Mouse (Mus musculus) midbrain, embryonic 10.5 days (tissue): ENCODE results near the gene Dedd2. TPM values are rescaled to one million over a fixed set of nuclear protein-coding genes. Genes with fewer than 3 reads are reported as not detected.
A peak's percentile ranks its signal among the peaks of the same experiment; 100 is the strongest.

Experiments used
- DNase-seq: peaks from one replicate; pipeline ENCODE4 v3.0.0-alpha.2; 2017; ENCODE audit warnings: low spot score
- H3K27ac ChIP-seq: fragments of 300-500 bp; sonication (generic); replicated peaks from 2 replicates; pipeline ENCODE4 v1.5.1; 2016; ENCODE audit warnings: mild to moderate bottlenecking
- H3K27me3 ChIP-seq: fragments of 300-500 bp; sonication (generic); 2 replicates; pipeline ENCODE4 v1.6.1; 2016; ENCODE audit warnings: low read depth, mild to moderate bottlenecking; ENCODE audit not compliant: poor library complexity, severe bottlenecking
- H3K36me3 ChIP-seq: fragments of 300-500 bp; sonication (generic); 2 replicates; pipeline ENCODE4 v1.6.1; 2016; ENCODE audit warnings: mild to moderate bottlenecking, moderate library complexity
- H3K4me1 ChIP-seq: fragments of 300-500 bp; sonication (generic); 2 replicates; pipeline ENCODE4 v1.6.1; 2016
- H3K4me3 ChIP-seq: fragments of 300-500 bp; sonication (generic); 2 replicates; pipeline ENCODE4 v1.5.1; 2016; ENCODE audit warnings: mild to moderate bottlenecking, moderate library complexity
- H3K9me3 ChIP-seq: fragments of 300-500 bp; sonication (generic); replicated peaks from 2 replicates; pipeline ENCODE4 v1.6.1; 2016; ENCODE audit warnings: mild to moderate bottlenecking
- WGBS: fragments of 180-500 bp; shearing (Covaris S2); methylation state at CpG from one replicate; pipeline ENCODE4 v1.1.7; 2016; 5-methylcytosine and 5-hydroxymethylcytosine counted together
- polyA plus RNA-seq: library from polyadenylated mRNA; unstranded; fragments of >200 nt; fragmentation: Nextera tagmentation; extraction: Ambion mirVana; gene quantifications from 2 replicates; pipeline ENCODE4 v1.2.1, GENCODE M21; 2016

Dedd2 gene
- polyA plus RNA-seq, 1 experiment from 2014 or later, result 8.4 TPM

- H3K4me1 ChIP-seq, result peaks cover 55% of the 10 kb centered on the region
- peak within 1 kb of the TSS; percentile 90 for H3K27ac ChIP-seq
- no peaks in the 10 kb centered on the region for H3K27me3 ChIP-seq
- H3K4me3 ChIP-seq, result peak within 1 kb of the TSS; percentile 81
- under 1% methylated on average over 44 of the region's 45 CpGs for WGBS
- peaks cover 31% of the 10 kb centered on the region for H3K36me3 ChIP-seq
- peak; percentile 98 for DNase-seq
- no peaks in the 10 kb centered on the region for H3K9me3 ChIP-seq
Measured at GRCm38 (mm10) chr7:25221102-25221883, 878 bp upstream of the Dedd2 start, which contains the start of gene Zfp526. Zfp526 (plus strand) TSS chr7:25221425.

GRCm38 (mm10) chr7:25219756-25220456, 509 bp downstream of the Dedd2 start:
- DNase-seq, result peak; percentile 92
- peak overlapping the region; percentile 90 for H3K27ac ChIP-seq
- H3K27me3 ChIP-seq, result no peaks in the 10 kb centered on the region
- 3% methylated on average over 31 of the region's 31 CpGs for WGBS
- no peaks in the 10 kb centered on the region for H3K9me3 ChIP-seq
- peaks cover 23% of the 10 kb centered on the region for H3K36me3 ChIP-seq
- peak overlapping the region; percentile 81 for H3K4me3 ChIP-seq
- H3K4me1 ChIP-seq, result peaks cover 55% of the 10 kb centered on the region

- WGBS, result under 1% methylated on average over 16 of the region's 16 CpGs
- Histone ChIP-seq H3K36me3 (peaks cover 18% of the 10 kb centered on the region), H3K4me1 (peaks cover 55% of the 10 kb centered on the region), H3K9me3 (no peaks in the 10 kb centered on the region), H3K4me3 (peak overlapping the region; percentile 81), H3K27ac (peak overlapping the region; percentile 90), H3K27me3 (no peaks in the 10 kb centered on the region)
- DNase-seq, result no peak
Measured at GRCm38 (mm10) chr7:25219416-25219750, 1.0 kb downstream of the Dedd2 start.

- Histone ChIP-seq H3K4me1 (peaks cover 55% of the 10 kb centered on the region), H3K9me3 (no peaks in the 10 kb centered on the region), H3K4me3 (peak overlapping the region; percentile 81), H3K36me3 (peaks cover 15% of the 10 kb centered on the region), H3K27ac (peak overlapping the region; percentile 90), H3K27me3 (no peaks in the 10 kb centered on the region)
- DNase-seq, result peak; percentile 85
- WGBS, result under 1% methylated on average over 53 of the region's 53 CpGs
Measured at GRCm38 (mm10) chr7:25218705-25219415, 1.6 kb downstream of the Dedd2 start.

- WGBS, result 67% methylated on average over 12 of the region's 12 CpGs
- H3K36me3 ChIP-seq, result peaks cover 11% of the 10 kb centered on the region; the same call in 1 of the 2 replicates
- peaks cover 52% of the 10 kb centered on the region for H3K4me1 ChIP-seq
- no peak for DNase-seq
- H3K4me3 ChIP-seq, result 0 out of 2 replicates have a peak overlapping the region, but pooled peaks have one; percentile 81
- no peaks in the 10 kb centered on the region for H3K9me3 ChIP-seq
- H3K27ac ChIP-seq, result no peak overlapping the region
- no peaks in the 10 kb centered on the region for H3K27me3 ChIP-seq
Measured at GRCm38 (mm10) chr7:25217653-25218395, 2.6 kb downstream of the Dedd2 start.

- H3K4me1 ChIP-seq, result peaks cover 18% of the 10 kb centered on the region
- no peak for DNase-seq
- WGBS, result 92% methylated on average over 2 of the region's 2 CpGs
- H3K27ac ChIP-seq, result no peak overlapping the region
- H3K4me3 ChIP-seq, result no peak overlapping the region
- H3K27me3 ChIP-seq, result no peaks in the 10 kb centered on the region
- H3K36me3 ChIP-seq, result peaks cover 37% of the 10 kb centered on the region
- H3K9me3 ChIP-seq, result 0 out of 2 replicates have a peak, but pooled peaks cover 4% of the 10 kb centered on the region
Measured at GRCm38 (mm10) chr7:25214172-25214571, 6.2 kb downstream of the Dedd2 start.

- no peak overlapping the region for H3K4me3 ChIP-seq
- WGBS, result 89% methylated on average over 3 of the region's 3 CpGs
- H3K27me3 ChIP-seq, result no peaks in the 10 kb centered on the region
- H3K9me3 ChIP-seq, result 0 out of 2 replicates have a peak, but pooled peaks cover 4% of the 10 kb centered on the region
- H3K4me1 ChIP-seq, result peaks cover 7% of the 10 kb centered on the region
- no peak for DNase-seq
- no peak overlapping the region for H3K27ac ChIP-seq
- H3K36me3 ChIP-seq, result peaks cover 46% of the 10 kb centered on the region
Measured at GRCm38 (mm10) chr7:25213099-25213498, 7.3 kb downstream of the Dedd2 start.

GRCm38 (mm10) chr7:25210482-25210881, 9.9 kb downstream of the Dedd2 start:
- no peak overlapping the region for H3K27ac ChIP-seq
- DNase-seq, result no peak
- no peaks in the 10 kb centered on the region for H3K4me1 ChIP-seq
- H3K4me3 ChIP-seq, result no peak overlapping the region
- H3K36me3 ChIP-seq, result peaks cover 51% of the 10 kb centered on the region
- no peaks in the 10 kb centered on the region for H3K27me3 ChIP-seq
- WGBS, result 87% methylated on average over 4 of the region's 4 CpGs
- 0 out of 2 replicates have a peak, but pooled peaks cover 4% of the 10 kb centered on the region for H3K9me3 ChIP-seq

GRCm38 (mm10) chr7:25209161-25209622, 11.2 kb downstream of the Dedd2 start:
- H3K4me3 ChIP-seq, result no peak overlapping the region
- H3K4me1 ChIP-seq, result no peaks in the 10 kb centered on the region
- 0 out of 2 replicates have a peak, but pooled peaks cover 4% of the 10 kb centered on the region for H3K9me3 ChIP-seq
- no peak overlapping the region for H3K27ac ChIP-seq
- H3K27me3 ChIP-seq, result no peaks in the 10 kb centered on the region
- 77% methylated on average over 3 of the region's 3 CpGs for WGBS
- no peak for DNase-seq
- H3K36me3 ChIP-seq, result peaks cover 50% of the 10 kb centered on the region

- DNase-seq, result no peak
- Histone ChIP-seq H3K4me1 (no peaks in the 10 kb centered on the region), H3K27me3 (no peaks in the 10 kb centered on the region), H3K27ac (no peak overlapping the region), H3K4me3 (no peak overlapping the region), H3K36me3 (peaks cover 62% of the 10 kb centered on the region), H3K9me3 (0 out of 2 replicates have a peak, but pooled peaks cover 4% of the 10 kb centered on the region)
- WGBS, result 89% methylated on average over 16 of the region's 16 CpGs
Measured at GRCm38 (mm10) chr7:25206094-25206830, 14.2 kb downstream of the Dedd2 start.

- no peak overlapping the region for H3K4me3 ChIP-seq
- H3K36me3 ChIP-seq, result peaks cover 55% of the 10 kb centered on the region
- no peaks in the 10 kb centered on the region for H3K9me3 ChIP-seq
- H3K27ac ChIP-seq, result no peak overlapping the region
- H3K27me3 ChIP-seq, result no peaks in the 10 kb centered on the region
- DNase-seq, result no peak
- WGBS, result 92% methylated on average over 16 of the region's 16 CpGs
- H3K4me1 ChIP-seq, result no peaks in the 10 kb centered on the region
Measured at GRCm38 (mm10) chr7:25205355-25206093, 14.9 kb downstream of the Dedd2 start.
